Mouse (Mus musculus) C2C12 (cell line): Measurements from ENCODE around the gene Ddx43.

ENCODE experiments used
- CEBPB ChIP-seq: IDR thresholded peaks from one replicate; pipeline ENCODE4 v1.6.1; 2011; ENCODE audit warnings: low read depth, mild to moderate bottlenecking, control low read depth, moderate library complexity
- CTCF ChIP-seq: IDR thresholded peaks from one replicate; pipeline ENCODE4 v1.5.1; 2011; ENCODE audit not compliant: control insufficient read depth, insufficient read depth, insufficient read length

- TF ChIP-seq CTCF, result no peak
- TF ChIP-seq CEBPB, result no peak
Observed at GRCm38 (mm10) chr9:78428185-78428584, 32.6 kb downstream of the Ddx43 start.
